Mouse (Mus musculus) CH12.LX (cell line): ENCODE data around the gene Dock11.

ENCODE experiments used
- EP300 ChIP-seq: IDR thresholded peaks from 2 replicates; pipeline ENCODE4 v1.6.1; 2011; ENCODE audit warnings: low read length, improper control_type of control experiment
- NRF1 ChIP-seq: IDR thresholded peaks from 2 replicates; pipeline ENCODE4 v1.6.1; 2014; ENCODE audit warnings: low read depth, mild to moderate bottlenecking, inconsistent platforms, low read length, improper control_type of control experiment, moderate library complexity
- ZNF384 ChIP-seq: IDR thresholded peaks from 2 replicates; pipeline ENCODE4 v1.6.1; 2012; ENCODE audit warnings: low read depth, low read length, improper control_type of control experiment, inconsistent platforms

DNA sequence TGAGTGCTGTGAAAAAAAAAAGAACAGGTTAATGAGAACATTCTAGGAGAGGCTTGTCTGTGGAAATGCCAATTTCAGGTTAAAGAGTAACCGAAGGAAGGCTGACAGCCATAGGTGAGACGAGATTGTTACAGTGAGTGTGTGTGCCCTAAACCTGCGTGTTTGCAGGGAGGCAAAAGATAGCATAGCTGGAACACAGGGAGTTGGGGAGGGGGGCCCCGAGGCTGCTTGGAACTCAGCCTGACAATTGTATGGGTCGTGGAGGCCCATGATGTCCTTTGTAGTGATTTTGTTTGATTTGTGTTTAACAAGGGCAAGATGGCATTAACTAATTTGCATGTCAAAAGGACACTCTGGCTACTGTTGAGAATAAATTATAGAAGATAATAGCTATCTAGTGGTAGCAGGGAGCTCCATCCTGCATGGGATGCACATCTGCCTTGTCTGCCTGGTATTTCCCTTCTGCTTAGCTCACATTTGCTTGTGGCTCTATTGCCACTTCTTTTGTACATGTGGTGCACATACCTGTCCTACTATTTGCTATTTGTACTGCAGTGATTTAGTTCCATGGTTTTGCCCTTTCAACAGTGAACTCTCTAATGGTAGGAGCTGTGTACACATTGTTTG, 109.3 kb downstream of the Dock11 start:
- TF ChIP-seq ZNF384, result no peak
- TF ChIP-seq NRF1, result no peak
- TF ChIP-seq EP300, result no peak
